Mouse (Mus musculus): Measurements from ENCODE around the gene Tesk1.
A peak's percentile ranks its signal among the peaks of the same experiment; 100 is the strongest.

The Tesk1 gene

GRCm38 (mm10) chr4:43441639-43442038, at the start of gene Tesk1:
Gene Tesk1, plus strand, starts transcription at chr4:43441939.
- DNase-seq (ENCODE audit: low read depth) = no peak

GRCm38 (mm10) chr4:43394345-43394891, 47.3 kb upstream of the Tesk1 start:
- DNase-seq (ENCODE audit: low read depth) = no peak

- DNase-seq (ENCODE audit: low read depth) = no peak
Observed at GRCm38 (mm10) chr4:43395147-43395546, 46.6 kb upstream of the Tesk1 start.

- DNase-seq (ENCODE audit: low read depth) = no peak
Observed at GRCm38 (mm10) chr4:43395836-43396235, 45.9 kb upstream of the Tesk1 start.

GRCm38 (mm10) chr4:43396381-43396780, 45.4 kb upstream of the Tesk1 start:
- DNase-seq (ENCODE audit: low read depth) = no peak

GRCm38 (mm10) chr4:43398014-43398413, 43.7 kb upstream of the Tesk1 start:
- DNase-seq (ENCODE audit: low read depth) = no peak

- DNase-seq (ENCODE audit: low read depth) = no peak
Observed at GRCm38 (mm10) chr4:43398829-43399331, 42.9 kb upstream of the Tesk1 start.

GRCm38 (mm10) chr4:43399391-43400131, 42.2 kb upstream of the Tesk1 start:
- no peak for DNase-seq (ENCODE audit: low read depth)

GRCm38 (mm10) chr4:43400976-43401375, 40.8 kb upstream of the Tesk1 start:
- no peak for DNase-seq (ENCODE audit: low read depth)

GRCm38 (mm10) chr4:43401486-43401885, 40.3 kb upstream of the Tesk1 start:
- DNase-seq (ENCODE audit: low read depth) = no peak

GRCm38 (mm10) chr4:43402212-43402611, 39.5 kb upstream of the Tesk1 start:
- no peak for DNase-seq (ENCODE audit: low read depth)

GRCm38 (mm10) chr4:43404697-43405096, 37.0 kb upstream of the Tesk1 start:
- no peak for DNase-seq (ENCODE audit: low read depth)

- no peak for DNase-seq (ENCODE audit: low read depth)
Observed at GRCm38 (mm10) chr4:43406162-43406971, 35.4 kb upstream of the Tesk1 start.

- no peak for DNase-seq (ENCODE audit: low read depth)
Observed at GRCm38 (mm10) chr4:43407071-43407920, 34.4 kb upstream of the Tesk1 start.

- no peak for DNase-seq (ENCODE audit: low read depth)
Observed at GRCm38 (mm10) chr4:43414761-43415160, 27.0 kb upstream of the Tesk1 start.

- DNase-seq (ENCODE audit: low read depth) = no peak
Observed at GRCm38 (mm10) chr4:43415221-43416070, 26.3 kb upstream of the Tesk1 start.

GRCm38 (mm10) chr4:43416071-43416490, 25.7 kb upstream of the Tesk1 start:
- DNase-seq (ENCODE audit: low read depth) = no peak

- DNase-seq (ENCODE audit: low read depth) = peak; percentile 62
Observed at GRCm38 (mm10) chr4:43417269-43418062, 24.3 kb upstream of the Tesk1 start.

GRCm38 (mm10) chr4:43418450-43418849, 23.3 kb upstream of the Tesk1 start:
- no peak for DNase-seq (ENCODE audit: low read depth)

All from c-Kit-positive CD71-positive TER-119-negative erythroid progenitor cells, embryonic 14.5 days (primary cell).